Mouse (Mus musculus) hindbrain, embryonic 16.5 days (tissue): ENCODE results near the gene Ap1b1. TPM values are rescaled to one million over a fixed set of nuclear protein-coding genes. Genes with fewer than 3 reads are reported as not detected.
A peak's percentile ranks its signal among the peaks of the same experiment; 100 is the strongest.

ENCODE experiments used
- ATAC-seq: fragments of 200-750 bp; cut with Nextera tagmentation; 2 replicates; pipeline ENCODE4 v1.8.0; 2017; ENCODE audit warnings: moderate TSS enrichment, moderate library complexity
- H3K27ac ChIP-seq: fragments of 300-500 bp; sonication (generic); 2 replicates; pipeline ENCODE4 v1.5.1; 2014; ENCODE audit warnings: low read depth, mild to moderate bottlenecking, control low read depth, low read length, moderate library complexity
- H3K27me3 ChIP-seq: fragments of 300-500 bp; sonication (generic); replicated peaks from 2 replicates; pipeline ENCODE4 v1.6.1; 2014; ENCODE audit warnings: low read length; ENCODE audit not compliant: control insufficient read depth, insufficient read depth
- H3K36me3 ChIP-seq: fragments of 300-500 bp; sonication (generic); 2 replicates; pipeline ENCODE4 v1.6.1; 2014; ENCODE audit warnings: mild to moderate bottlenecking, low read length, moderate library complexity, mixed read lengths; ENCODE audit not compliant: control insufficient read depth, insufficient read depth
- H3K4me1 ChIP-seq: fragments of 300-500 bp; sonication (generic); 2 replicates; pipeline ENCODE4 v1.6.1; 2014; ENCODE audit warnings: low read depth, low read length; ENCODE audit not compliant: control insufficient read depth, insufficient read depth
- H3K4me2 ChIP-seq: fragments of 300-500 bp; sonication (generic); 2 replicates; pipeline ENCODE4 v1.6.1; 2014; ENCODE audit warnings: mild to moderate bottlenecking, low read length, control low read depth, moderate library complexity
- H3K4me3 ChIP-seq: fragments of 300-500 bp; sonication (generic); 2 replicates; pipeline ENCODE4 v1.5.1; 2014; ENCODE audit warnings: mild to moderate bottlenecking, low read length, control low read depth, moderate library complexity
- H3K9ac ChIP-seq: fragments of 300-500 bp; sonication (generic); 2 replicates; pipeline ENCODE4 v1.6.1; 2014; ENCODE audit warnings: low read depth, mild to moderate bottlenecking, control low read depth, low read length, moderate library complexity
- H3K9me3 ChIP-seq: fragments of 300-500 bp; sonication (generic); 2 replicates; pipeline ENCODE4 v1.6.1; 2014; ENCODE audit warnings: mild to moderate bottlenecking, low read length, moderate library complexity; ENCODE audit not compliant: control insufficient read depth
- WGBS: fragments of 180-500 bp; shearing (Covaris S2); extraction: QIAGEN DNeasy Blood & Tissue Kit; methylation state at CpG from one replicate; pipeline ENCODE4 v1.1.7; 2014; 5-methylcytosine and 5-hydroxymethylcytosine counted together
- polyA plus RNA-seq: library from polyadenylated mRNA; unstranded; fragments of >200 nt; fragmentation: Nextera tagmentation; extraction: Ambion mirVana; gene quantifications from 2 replicates; pipeline ENCODE4 v1.2.1, GENCODE M21; 2015

The Ap1b1 gene
- polyA plus RNA-seq, 1 experiment from 2014 or later, result 102 TPM

DNA sequence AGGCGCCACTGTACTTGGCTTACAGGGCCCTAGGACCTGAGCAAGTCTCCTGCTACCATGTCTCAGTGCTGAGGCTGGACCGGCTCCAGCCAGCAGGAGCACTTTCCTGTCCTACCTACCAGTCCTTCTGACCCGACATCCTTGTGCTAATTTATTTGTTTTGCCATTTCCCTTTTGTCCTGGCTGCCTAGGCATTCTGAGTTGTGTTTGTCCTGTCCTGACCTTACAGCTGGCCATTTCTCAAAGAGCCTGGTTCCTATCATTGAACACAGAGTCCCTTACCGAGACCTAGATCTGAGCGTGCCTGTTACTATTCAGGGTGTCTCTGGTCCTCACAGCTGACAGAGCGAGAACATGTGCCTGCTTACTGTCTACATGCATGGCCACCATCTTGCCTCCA is 68.2 kb downstream of the Ap1b1 start:
- no peak overlapping the region for H3K27ac ChIP-seq
- 72% methylated on average over 6 of the region's 6 CpGs for WGBS
- no peak overlapping the region for H3K4me3 ChIP-seq
- H3K9ac ChIP-seq, result no peak overlapping the region
- H3K36me3 ChIP-seq, result no peaks in the 10 kb centered on the region
- peaks cover 11% of the 10 kb centered on the region for H3K4me1 ChIP-seq
- ATAC-seq, result no peak
- H3K9me3 ChIP-seq, result no peaks in the 10 kb centered on the region
- H3K27me3 ChIP-seq, result peaks cover 24% of the 10 kb centered on the region
- H3K4me2 ChIP-seq, result no peak overlapping the region

DNA sequence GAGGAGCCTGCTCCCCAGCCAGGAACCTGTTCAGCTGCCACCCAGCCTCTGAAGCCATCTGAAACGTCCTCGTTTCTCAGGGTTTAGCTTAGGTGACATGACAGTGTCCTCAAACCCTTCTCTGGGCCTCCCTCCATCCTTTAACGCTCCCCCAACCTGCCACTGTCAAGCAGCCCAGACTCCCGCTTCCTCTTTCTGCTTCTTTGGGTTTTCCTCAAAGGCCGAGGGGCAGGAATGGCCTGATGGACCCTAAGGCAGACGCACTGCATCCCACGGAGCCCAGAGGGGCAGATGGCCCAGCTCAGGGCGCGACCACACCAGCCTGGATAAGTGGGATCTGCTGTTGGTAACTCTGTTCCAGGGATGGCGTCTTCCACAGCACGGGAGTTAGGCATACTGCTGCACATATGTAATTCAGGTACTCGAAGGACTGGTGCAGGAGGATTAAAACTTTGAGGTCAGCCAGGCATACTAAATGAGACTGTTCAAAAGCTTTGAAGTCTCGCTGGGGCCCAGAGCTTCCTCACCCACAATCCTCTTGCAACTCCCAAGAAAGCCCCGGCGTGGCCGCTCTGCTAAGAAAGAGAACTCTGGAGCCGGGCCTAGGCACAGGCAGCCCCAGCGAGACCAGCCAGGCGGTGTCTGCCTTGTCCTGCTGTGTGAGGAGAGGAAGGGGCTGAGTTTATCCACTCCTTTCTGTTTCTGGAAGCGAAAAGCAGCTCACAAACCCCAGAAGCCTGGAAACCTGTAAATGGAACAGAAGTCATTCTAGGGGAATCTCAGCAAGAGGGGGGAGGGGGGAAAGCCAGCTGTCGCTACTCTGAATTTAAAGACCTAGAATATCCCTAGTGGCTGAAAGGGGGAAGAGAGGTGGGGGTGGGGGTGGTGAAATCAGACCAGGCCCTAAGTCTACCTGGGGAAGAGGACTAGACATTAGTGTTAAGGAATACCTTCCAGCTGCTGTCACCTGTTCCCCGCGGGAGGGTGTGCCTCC is 69.6 kb downstream of the Ap1b1 start:
- Histone ChIP-seq H3K4me1 (peaks cover 12% of the 10 kb centered on the region), H3K27me3 (peaks cover 36% of the 10 kb centered on the region), H3K9ac (no peak overlapping the region)

DNA sequence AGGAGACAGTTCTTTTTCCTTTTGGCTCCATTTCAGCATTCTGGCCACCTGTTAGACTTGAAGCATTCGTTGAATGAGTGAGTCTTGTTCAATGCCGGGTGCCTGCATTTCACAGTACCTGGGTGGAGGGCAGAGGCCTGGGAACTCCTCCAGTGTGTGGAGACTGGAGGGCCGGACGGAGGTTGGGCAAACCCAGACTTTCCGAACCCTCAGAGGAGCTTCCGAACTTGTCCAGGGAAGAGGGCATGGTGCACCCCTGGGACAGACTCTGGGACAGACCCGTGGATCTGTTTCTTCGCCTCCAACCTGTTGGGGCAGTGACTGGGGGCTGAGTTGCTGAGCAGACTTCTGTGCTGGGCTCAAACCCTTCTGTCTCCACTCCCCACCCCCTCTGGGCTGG is 70.4 kb downstream of the Ap1b1 start:
- H3K4me3 ChIP-seq, result no peak overlapping the region
- H3K4me1 ChIP-seq, result peaks cover 21% of the 10 kb centered on the region
- no peaks in the 10 kb centered on the region for H3K9me3 ChIP-seq
- no peak overlapping the region for H3K4me2 ChIP-seq
- peaks cover 39% of the 10 kb centered on the region for H3K27me3 ChIP-seq
- ATAC-seq, result no peak
- no peak overlapping the region for H3K27ac ChIP-seq
- H3K36me3 ChIP-seq, result 0 out of 2 replicates have a peak, but pooled peaks cover 4% of the 10 kb centered on the region
- WGBS, result 47% methylated on average over 8 of the region's 8 CpGs
- H3K9ac ChIP-seq, result no peak overlapping the region

More for the DNA sequence above, 69.6 kb downstream of the Ap1b1 start:
- H3K4me3 ChIP-seq, result no peak overlapping the region
- ATAC-seq, result no peak
- no peak overlapping the region for H3K27ac ChIP-seq
- H3K9me3 ChIP-seq, result no peaks in the 10 kb centered on the region
- WGBS, result 33% methylated on average over 23 of the region's 23 CpGs
- H3K36me3 ChIP-seq, result 0 out of 2 replicates have a peak, but pooled peaks cover 4% of the 10 kb centered on the region
- no peak overlapping the region for H3K4me2 ChIP-seq

DNA sequence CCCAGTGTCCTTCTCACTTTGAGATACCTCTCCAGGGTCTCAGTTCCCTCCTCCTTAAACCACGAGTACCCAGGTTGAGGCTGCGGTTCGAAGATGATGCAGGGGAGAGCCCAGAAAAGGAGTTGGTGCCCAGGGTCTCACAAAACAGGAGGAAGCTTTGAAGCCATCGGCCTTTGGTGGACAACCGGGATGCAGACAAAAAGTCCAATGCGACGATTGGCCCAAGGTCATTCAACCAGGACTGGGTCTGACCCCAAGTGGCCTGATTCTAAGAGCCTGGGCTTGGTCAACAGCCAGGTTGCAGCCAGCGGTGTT is 70.9 kb downstream of the Ap1b1 start:
- peaks cover 25% of the 10 kb centered on the region for H3K4me1 ChIP-seq
- no peak for ATAC-seq
- H3K36me3 ChIP-seq, result 0 out of 2 replicates have a peak, but pooled peaks cover 4% of the 10 kb centered on the region
- H3K27ac ChIP-seq, result no peak overlapping the region
- 18% methylated on average over 8 of the region's 8 CpGs for WGBS
- H3K4me3 ChIP-seq, result peak overlapping the region; percentile 50
- peak overlapping the region; percentile 92 for H3K4me2 ChIP-seq
- H3K27me3 ChIP-seq, result peaks cover 44% of the 10 kb centered on the region
- H3K9ac ChIP-seq, result peak overlapping the region; percentile 68
- H3K9me3 ChIP-seq, result no peaks in the 10 kb centered on the region

DNA sequence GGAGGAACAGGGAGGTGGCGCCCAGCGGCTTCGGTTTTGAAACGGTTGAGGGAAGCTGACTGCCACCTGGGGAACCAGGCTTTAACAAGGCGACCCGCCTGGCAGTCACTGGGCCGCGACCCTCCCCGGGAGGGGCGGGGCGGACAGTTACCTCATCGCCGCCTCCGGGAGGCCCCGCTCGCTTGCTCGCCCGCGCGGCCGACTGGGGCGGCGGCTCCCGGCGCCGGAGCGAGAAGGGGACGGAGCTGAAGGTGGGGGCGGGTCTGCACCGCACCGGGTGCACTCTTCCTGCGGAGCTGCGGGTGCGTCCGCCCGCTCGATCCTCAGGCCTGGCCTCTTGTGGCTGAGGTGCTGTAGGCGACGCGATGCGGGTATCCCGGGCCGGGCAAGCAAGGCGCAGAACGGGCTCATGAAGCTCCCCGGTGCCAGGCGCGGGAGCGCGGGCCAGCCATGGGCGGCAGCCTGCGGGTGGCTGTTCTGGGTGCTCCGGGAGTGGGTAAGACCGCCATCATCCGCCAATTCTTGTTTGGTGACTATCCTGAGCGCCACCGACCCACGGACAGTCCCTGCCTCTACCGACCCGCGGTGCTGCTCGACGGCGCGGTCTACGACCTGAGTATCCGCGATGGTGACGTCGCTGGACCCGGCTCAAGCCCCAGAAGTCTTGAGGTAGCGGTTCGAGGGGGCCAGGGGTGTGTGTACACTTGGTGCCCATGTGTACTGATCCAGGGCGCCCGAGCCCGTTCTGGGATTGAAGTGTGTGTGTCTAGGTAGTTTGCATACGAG is 71.4 kb downstream of the Ap1b1 start, which contains the start of gene Rasl10a:
Rasl10a (plus strand) TSS at position 273 of the 786 bp plus-strand sequence.
- Histone ChIP-seq H3K4me1 (peaks cover 30% of the 10 kb centered on the region), H3K4me3 (peak within 1 kb of the TSS; percentile 50), H3K36me3 (0 out of 2 replicates have a peak, but pooled peaks cover 4% of the 10 kb centered on the region), H3K4me2 (peak within 1 kb of the TSS; percentile 92), H3K27me3 (peaks cover 49% of the 10 kb centered on the region), H3K9me3 (no peaks in the 10 kb centered on the region), H3K9ac (peak within 1 kb of the TSS; percentile 68), H3K27ac (no peak within 1 kb of the TSS)
- ATAC-seq, result peak; percentile 9; the same call in 1 of the 2 replicates
- WGBS, result 1% methylated on average over 74 of the region's 77 CpGs

DNA sequence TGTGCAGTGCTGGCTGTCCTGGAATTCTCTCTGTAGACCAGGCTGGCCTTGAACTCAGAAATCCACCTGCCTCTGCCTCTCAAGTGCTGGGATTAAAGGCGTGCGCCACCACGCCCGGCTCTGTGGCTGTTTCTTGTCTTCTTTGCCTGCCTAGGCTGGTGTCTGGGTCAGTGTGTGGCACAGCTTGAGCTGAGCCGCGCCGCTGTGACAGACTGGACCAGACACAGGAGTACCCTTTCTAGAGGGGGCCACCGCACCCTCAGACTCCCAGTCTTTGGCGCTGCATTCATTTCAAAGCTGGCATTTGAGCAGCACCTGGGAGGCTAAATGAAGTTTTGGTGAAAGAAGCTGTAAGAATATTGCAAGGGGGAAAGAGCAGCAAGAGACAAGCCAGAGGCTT is 72.2 kb downstream of the Ap1b1 start:
- H3K36me3 ChIP-seq, result 0 out of 2 replicates have a peak, but pooled peaks cover 4% of the 10 kb centered on the region
- H3K4me2 ChIP-seq, result no peak overlapping the region
- no peak overlapping the region for H3K27ac ChIP-seq
- no peak overlapping the region for H3K4me3 ChIP-seq
- 32% methylated on average over 9 of the region's 9 CpGs for WGBS
- no peaks in the 10 kb centered on the region for H3K9me3 ChIP-seq
- H3K27me3 ChIP-seq, result peaks cover 55% of the 10 kb centered on the region
- peaks cover 38% of the 10 kb centered on the region for H3K4me1 ChIP-seq
- ATAC-seq, result no peak
- H3K9ac ChIP-seq, result no peak overlapping the region

DNA sequence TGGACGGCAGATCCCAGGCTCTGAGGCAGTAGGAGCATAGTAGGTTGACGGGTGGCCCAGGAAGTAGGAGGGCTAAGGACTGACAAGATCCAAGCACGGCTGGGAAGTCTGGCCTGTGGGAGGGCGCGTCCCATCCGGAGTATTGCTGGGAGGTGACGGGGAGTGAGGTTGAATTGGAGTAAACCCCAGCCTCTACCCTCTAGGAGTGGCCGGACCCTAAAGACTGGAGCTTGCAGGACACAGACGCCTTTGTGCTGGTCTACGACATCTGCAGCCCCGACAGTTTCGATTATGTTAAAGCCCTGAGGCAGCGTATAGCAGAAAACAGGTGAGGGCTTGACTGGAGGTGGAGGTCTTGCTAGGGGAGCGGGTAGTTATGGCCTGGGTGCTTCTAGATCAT is 72.6 kb downstream of the Ap1b1 start:
- Histone ChIP-seq H3K36me3 (0 out of 2 replicates have a peak, but pooled peaks cover 4% of the 10 kb centered on the region), H3K9ac (no peak overlapping the region), H3K4me3 (no peak overlapping the region), H3K4me1 (peaks cover 42% of the 10 kb centered on the region), H3K27me3 (peaks cover 55% of the 10 kb centered on the region), H3K27ac (no peak overlapping the region), H3K9me3 (no peaks in the 10 kb centered on the region), H3K4me2 (no peak overlapping the region)
- ATAC-seq, result no peak
- WGBS, result 24% methylated on average over 14 of the region's 14 CpGs

DNA sequence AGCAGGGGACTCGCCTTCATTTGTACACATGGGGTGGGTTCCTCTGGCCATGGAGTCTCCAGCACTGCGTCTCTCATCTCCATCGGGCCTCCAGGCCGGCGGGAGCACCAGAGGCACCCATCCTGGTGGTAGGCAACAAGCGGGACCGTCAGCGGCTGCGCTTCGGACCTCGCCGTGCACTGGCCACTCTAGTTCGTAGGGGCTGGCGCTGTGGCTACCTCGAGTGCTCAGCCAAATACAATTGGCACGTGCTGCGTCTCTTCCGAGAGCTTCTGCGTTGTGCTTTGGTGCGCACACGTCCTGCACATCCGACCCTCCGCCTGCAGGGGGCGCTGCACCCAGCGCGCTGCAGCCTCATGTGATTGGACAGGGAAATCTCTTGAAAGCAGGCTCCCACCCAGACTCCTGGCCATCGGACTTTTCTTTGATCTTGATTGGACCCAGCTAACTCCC is 73.1 kb downstream of the Ap1b1 start:
- Histone ChIP-seq H3K4me1 (peaks cover 47% of the 10 kb centered on the region), H3K27ac (no peak overlapping the region)
- ATAC-seq, result no peak

More for the DNA sequence above, 73.1 kb downstream of the Ap1b1 start:
- no peaks in the 10 kb centered on the region for H3K9me3 ChIP-seq
- WGBS, result 10% methylated on average over 27 of the region's 27 CpGs
- no peak overlapping the region for H3K9ac ChIP-seq
- no peak overlapping the region for H3K4me2 ChIP-seq
- no peak overlapping the region for H3K4me3 ChIP-seq
- 0 out of 2 replicates have a peak, but pooled peaks cover 4% of the 10 kb centered on the region for H3K36me3 ChIP-seq
- H3K27me3 ChIP-seq, result peaks cover 55% of the 10 kb centered on the region
